Mouse (Mus musculus) myocyte (in vitro differentiated cells): ENCODE results near the gene Tmem28. TPM values are rescaled to one million over a fixed set of nuclear protein-coding genes. Genes with fewer than 3 reads are reported as not detected.

Experiments used
- polyA plus RNA-seq: library from polyadenylated mRNA; unstranded; fragments of >200 nt; fragmentation: generic; extraction: Trizol; gene quantifications from one replicate; pipeline ENCODE4 v1.2.1, GENCODE M21; 2012; ENCODE audit warnings: missing spikeins

The Tmem28 gene
- polyA plus RNA-seq, 1 experiment = not detected

Other genes with a start within 250 kb of the Tmem28 start
- gene Eda, start 154.6 kb downstream of the Tmem28 start, polyA plus RNA-seq = 0.05 TPM